Mouse (Mus musculus): ENCODE data around the gene Vmn2r60. TPM values are rescaled to one million over a fixed set of nuclear protein-coding genes. Genes with fewer than 3 reads are reported as not detected.

Gene Vmn2r60
- 0.03 TPM in 1 of 2 replicates, not detected in the other for total RNA-seq (2023)

DNA sequence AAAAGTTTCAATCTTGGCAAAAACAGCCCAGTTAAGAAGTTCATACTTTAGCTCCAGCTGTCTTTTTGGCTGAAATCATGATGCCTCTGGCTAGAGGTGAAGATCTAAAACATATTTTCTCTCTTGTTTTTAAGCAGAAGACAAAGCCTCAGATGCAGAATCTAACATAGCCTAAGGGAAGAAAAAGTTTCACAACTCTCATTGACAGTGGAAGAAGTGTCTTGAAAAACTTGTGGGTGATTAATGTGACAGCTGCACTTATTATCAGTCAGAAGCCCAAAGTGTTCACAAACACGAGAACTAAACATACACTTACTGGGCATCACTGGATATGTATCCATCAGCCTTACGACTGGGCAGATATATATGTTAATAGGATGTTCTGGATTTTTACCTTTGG, at the start of gene Vmn2r60:
Gene Vmn2r60, plus strand, starts transcription at position 301 of the 400 bp plus-strand sequence.

DNA sequence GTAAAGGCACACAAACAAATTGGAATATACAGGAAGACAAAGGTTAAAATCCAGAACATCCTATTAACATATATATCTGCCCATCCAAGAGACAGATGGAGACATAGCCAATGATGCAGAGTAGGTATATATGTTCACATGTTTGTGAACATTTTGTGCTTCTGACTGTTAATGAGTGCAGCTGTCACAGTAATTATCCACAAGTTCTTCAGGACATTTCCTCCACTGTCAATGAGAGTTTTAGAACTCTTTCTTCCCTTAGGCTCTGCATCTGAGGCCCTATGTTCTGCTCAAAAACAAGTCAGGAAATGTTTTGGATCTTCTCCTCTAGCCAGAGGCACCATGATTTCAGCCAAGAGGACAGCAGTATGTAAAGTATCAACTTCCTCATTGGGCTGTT, 48.6 kb upstream of the Vmn2r60 start, which contains the start of gene Vmn2r59:
Gene Vmn2r59, minus strand, starts transcription at position 101 of the 400 bp plus-strand sequence.

Other genes starting within 250 kb of the Vmn2r60 start
- not detected in 2 replicates for gene Vmn2r58, start 235.1 kb upstream of the Vmn2r60 start, total RNA-seq (2023)
- not detected in 2 replicates for gene Vmn2r59, start 48.7 kb upstream of the Vmn2r60 start, total RNA-seq (2023)
- gene Vmn2r61, start 152.3 kb downstream of the Vmn2r60 start, total RNA-seq (2023), result not detected in 2 replicates